Mouse (Mus musculus): ENCODE data around the gene Ppp2r5c. TPM values are rescaled to one million over a fixed set of nuclear protein-coding genes. Genes with fewer than 3 reads are reported as not detected.

Gene Ppp2r5c
- polyA plus RNA-seq, 1 experiment from 2014 or later = 168 TPM

- no peak for ATAC-seq (ENCODE audit: insufficient number of reproducible peaks, insufficient read depth, low FRiP score, low read depth)
- Histone ChIP-seq H3K9ac (replicated peaks; ENCODE audit: low read depth, low read length) (no peak overlapping the region), H3K4me2 (replicated peaks; ENCODE audit: low read depth, low read length) (no peak overlapping the region), H3K4me1 (ENCODE audit: control insufficient read depth, insufficient read depth, low read length) (no peaks in the 10 kb centered on the region), H3K27ac (ENCODE audit: low read length) (no peak overlapping the region), H3K4me3 (ENCODE audit: low read depth, low read length) (no peak overlapping the region), H3K36me3 (ENCODE audit: control insufficient read depth, insufficient read depth, low read length) (peaks cover 10% of the 10 kb centered on the region), H3K9me3 (ENCODE audit: control insufficient read depth, low read depth, low read length) (no peaks in the 10 kb centered on the region), H3K27me3 (ENCODE audit: control insufficient read depth, insufficient read depth, low read length) (no peaks in the 10 kb centered on the region)
- WGBS = 89% methylated on average over 8 of the region's 8 CpGs
These were observed 94.1 kb downstream of the Ppp2r5c start for GRCm38 (mm10) chr12:110541001-110541400.

GRCm38 (mm10) chr12:110541528-110541927 lies 94.6 kb downstream of the Ppp2r5c start:
- Histone ChIP-seq H3K9me3 (ENCODE audit: control insufficient read depth, low read depth, low read length) (no peaks in the 10 kb centered on the region), H3K4me3 (ENCODE audit: low read depth, low read length) (no peak overlapping the region), H3K36me3 (ENCODE audit: control insufficient read depth, insufficient read depth, low read length) (peaks cover 15% of the 10 kb centered on the region), H3K27me3 (ENCODE audit: control insufficient read depth, insufficient read depth, low read length) (no peaks in the 10 kb centered on the region), H3K27ac (ENCODE audit: low read length) (no peak overlapping the region), H3K4me1 (ENCODE audit: control insufficient read depth, insufficient read depth, low read length) (no peaks in the 10 kb centered on the region), H3K4me2 (replicated peaks; ENCODE audit: low read depth, low read length) (no peak overlapping the region), H3K9ac (replicated peaks; ENCODE audit: low read depth, low read length) (no peak overlapping the region)
- WGBS = 87% methylated on average over 5 of the region's 5 CpGs
- no peak for ATAC-seq (ENCODE audit: insufficient number of reproducible peaks, insufficient read depth, low FRiP score, low read depth)

DNA sequence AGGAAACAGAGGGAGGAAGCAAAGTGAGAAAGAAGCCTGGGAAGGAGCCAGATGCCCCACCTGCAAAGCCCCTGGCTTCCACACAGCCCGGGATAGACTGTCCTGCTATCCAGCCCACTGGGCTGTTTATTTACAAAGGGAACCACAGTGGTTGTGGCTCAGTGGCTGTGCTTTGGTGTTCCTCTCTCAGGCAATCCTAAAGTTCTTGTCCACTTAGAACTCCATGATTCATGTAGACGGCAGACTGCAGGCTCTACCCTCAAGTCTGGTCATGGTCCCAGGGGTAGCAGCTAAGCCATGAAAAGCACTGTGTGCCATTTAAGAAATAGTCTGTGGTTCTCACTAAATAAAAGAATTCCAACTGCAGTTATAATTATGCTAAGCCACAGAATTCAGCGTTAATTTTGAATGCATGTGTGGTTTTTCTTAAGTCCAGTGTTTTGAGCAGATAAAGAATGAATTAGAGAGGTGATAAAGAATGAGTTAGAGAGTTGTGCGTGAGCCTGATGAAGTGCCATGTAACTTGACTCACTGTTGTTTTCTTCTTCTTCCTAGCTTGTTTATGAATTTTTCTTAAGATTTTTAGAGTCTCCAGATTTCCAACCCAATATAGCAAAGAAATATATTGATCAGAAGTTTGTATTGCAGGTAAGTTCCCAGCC lies 98.3 kb downstream of the Ppp2r5c start:
- 78% methylated on average over 4 of the region's 4 CpGs for WGBS
- Histone ChIP-seq H3K4me1 (ENCODE audit: control insufficient read depth, insufficient read depth, low read length) (no peaks in the 10 kb centered on the region), H3K27ac (ENCODE audit: low read length) (no peak overlapping the region), H3K9ac (replicated peaks; ENCODE audit: low read depth, low read length) (no peak overlapping the region), H3K36me3 (ENCODE audit: control insufficient read depth, insufficient read depth, low read length) (peaks cover 42% of the 10 kb centered on the region), H3K4me3 (ENCODE audit: low read depth, low read length) (no peak overlapping the region), H3K9me3 (ENCODE audit: control insufficient read depth, low read depth, low read length) (no peaks in the 10 kb centered on the region), H3K4me2 (replicated peaks; ENCODE audit: low read depth, low read length) (no peak overlapping the region), H3K27me3 (ENCODE audit: control insufficient read depth, insufficient read depth, low read length) (no peaks in the 10 kb centered on the region)
- no peak for ATAC-seq (ENCODE audit: insufficient number of reproducible peaks, insufficient read depth, low FRiP score, low read depth)

GRCm38 (mm10) chr12:110547573-110547972 lies 100.7 kb downstream of the Ppp2r5c start:
- Histone ChIP-seq H3K27me3 (ENCODE audit: control insufficient read depth, insufficient read depth, low read length) (no peaks in the 10 kb centered on the region), H3K27ac (ENCODE audit: low read length) (no peak overlapping the region), H3K4me1 (ENCODE audit: control insufficient read depth, insufficient read depth, low read length) (no peaks in the 10 kb centered on the region), H3K9ac (replicated peaks; ENCODE audit: low read depth, low read length) (no peak overlapping the region), H3K9me3 (ENCODE audit: control insufficient read depth, low read depth, low read length) (no peaks in the 10 kb centered on the region), H3K4me2 (replicated peaks; ENCODE audit: low read depth, low read length) (no peak overlapping the region), H3K4me3 (ENCODE audit: low read depth, low read length) (no peak overlapping the region), H3K36me3 (ENCODE audit: control insufficient read depth, insufficient read depth, low read length) (peaks cover 52% of the 10 kb centered on the region)
- ATAC-seq (ENCODE audit: insufficient number of reproducible peaks, insufficient read depth, low FRiP score, low read depth) = no peak
- WGBS = 95% methylated on average over 12 of the region's 12 CpGs

DNA sequence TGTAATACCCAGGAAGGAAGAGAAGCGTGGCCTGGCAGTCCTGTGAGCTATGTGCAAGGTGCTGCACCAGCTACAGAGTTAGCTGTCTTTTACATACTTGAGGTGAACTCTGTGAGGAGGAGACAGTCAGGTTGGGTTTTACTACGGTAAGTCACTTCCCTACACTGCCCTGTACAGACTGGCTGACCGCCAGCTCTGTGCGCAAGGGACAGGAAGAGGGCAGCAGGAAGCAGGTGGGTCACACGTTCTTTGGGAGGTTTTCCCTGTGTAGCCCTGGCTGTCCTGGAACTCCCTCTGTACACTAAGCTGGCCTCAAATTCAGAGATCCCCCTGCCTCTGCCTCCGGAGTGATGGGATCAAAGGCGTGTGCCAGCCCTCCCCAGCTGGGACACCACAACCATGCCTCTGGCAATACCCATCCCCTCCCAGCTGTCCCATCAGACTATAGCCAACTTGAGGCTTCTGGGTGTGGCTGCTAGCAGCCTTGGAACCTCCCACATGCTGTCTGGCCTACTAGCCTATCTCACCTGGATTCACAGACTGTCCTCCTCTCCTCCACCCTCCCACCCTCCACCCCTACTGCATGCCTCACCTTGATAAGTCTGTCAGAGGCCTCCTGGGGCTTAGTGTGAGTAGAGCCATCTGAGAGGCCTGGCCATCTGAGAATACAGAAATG lies 102.7 kb downstream of the Ppp2r5c start:
- H3K27ac ChIP-seq (ENCODE audit: low read length) = no peak overlapping the region
- no peaks in the 10 kb centered on the region for H3K27me3 ChIP-seq (ENCODE audit: control insufficient read depth, insufficient read depth, low read length)
- H3K4me1 ChIP-seq (ENCODE audit: control insufficient read depth, insufficient read depth, low read length) = no peaks in the 10 kb centered on the region
- 92% methylated on average over 7 of the region's 7 CpGs for WGBS
- ATAC-seq (ENCODE audit: insufficient number of reproducible peaks, insufficient read depth, low FRiP score, low read depth) = 0 out of 2 replicates have a peak, but pooled peaks have one; percentile 28
- no peak overlapping the region for H3K4me2 ChIP-seq (replicated peaks; ENCODE audit: low read depth, low read length)
- peaks cover 67% of the 10 kb centered on the region for H3K36me3 ChIP-seq (ENCODE audit: control insufficient read depth, insufficient read depth, low read length)
- H3K9me3 ChIP-seq (ENCODE audit: control insufficient read depth, low read depth, low read length) = no peaks in the 10 kb centered on the region
- H3K4me3 ChIP-seq (ENCODE audit: low read depth, low read length) = no peak overlapping the region
- no peak overlapping the region for H3K9ac ChIP-seq (replicated peaks; ENCODE audit: low read depth, low read length)

DNA sequence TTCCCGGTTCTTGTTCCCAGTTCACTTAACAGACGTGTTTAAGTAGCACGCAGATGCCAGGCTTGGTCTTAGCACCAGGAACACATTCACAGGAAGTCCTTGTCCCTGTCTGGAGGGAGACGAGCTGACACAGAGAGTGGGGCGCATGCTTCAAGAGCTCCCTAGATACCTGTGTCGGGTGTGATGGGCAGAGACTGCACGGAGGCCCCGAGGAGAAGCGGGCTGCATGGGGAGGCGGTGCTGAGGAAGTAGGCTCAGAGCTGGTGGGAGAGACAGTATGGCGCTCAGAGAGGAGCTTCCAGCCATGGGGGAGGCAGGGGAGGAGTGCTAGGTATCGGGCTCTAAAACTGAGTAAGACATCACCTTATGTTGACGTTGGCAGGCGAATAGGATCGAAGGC lies 103.4 kb downstream of the Ppp2r5c start:
- H3K36me3 ChIP-seq (ENCODE audit: control insufficient read depth, insufficient read depth, low read length) = peaks cover 74% of the 10 kb centered on the region
- WGBS = 89% methylated on average over 15 of the region's 15 CpGs
- ATAC-seq (ENCODE audit: insufficient number of reproducible peaks, insufficient read depth, low FRiP score, low read depth) = no peak
- no peak overlapping the region for H3K27ac ChIP-seq (ENCODE audit: low read length)
- no peaks in the 10 kb centered on the region for H3K4me1 ChIP-seq (ENCODE audit: control insufficient read depth, insufficient read depth, low read length)
- H3K9ac ChIP-seq (replicated peaks; ENCODE audit: low read depth, low read length) = no peak overlapping the region
- H3K9me3 ChIP-seq (ENCODE audit: control insufficient read depth, low read depth, low read length) = no peaks in the 10 kb centered on the region
- no peak overlapping the region for H3K4me2 ChIP-seq (replicated peaks; ENCODE audit: low read depth, low read length)
- H3K27me3 ChIP-seq (ENCODE audit: control insufficient read depth, insufficient read depth, low read length) = no peaks in the 10 kb centered on the region
- no peak overlapping the region for H3K4me3 ChIP-seq (ENCODE audit: low read depth, low read length)

DNA sequence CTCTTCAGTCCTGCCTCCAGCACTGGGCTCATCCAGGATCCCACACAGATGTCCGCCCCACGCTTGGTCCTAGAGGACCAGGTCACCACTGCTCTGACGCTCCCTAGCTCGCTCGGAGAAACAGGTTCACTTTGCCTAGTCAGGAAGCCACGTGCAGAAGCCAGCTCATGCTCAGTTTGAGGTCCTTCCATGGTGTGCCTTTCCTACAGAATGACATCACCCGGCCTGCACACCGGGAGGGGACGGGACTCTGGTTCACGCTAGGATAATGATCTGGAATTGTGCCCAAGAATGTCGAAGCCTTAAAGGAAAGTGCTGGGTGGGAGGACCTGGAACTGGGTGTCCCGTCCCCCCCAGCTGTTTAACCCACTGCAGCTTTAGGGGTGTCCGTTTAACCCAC lies 105.2 kb downstream of the Ppp2r5c start:
- Histone ChIP-seq H3K4me2 (replicated peaks; ENCODE audit: low read depth, low read length) (no peak overlapping the region), H3K4me3 (ENCODE audit: low read depth, low read length) (no peak overlapping the region), H3K9ac (replicated peaks; ENCODE audit: low read depth, low read length) (no peak overlapping the region), H3K9me3 (ENCODE audit: control insufficient read depth, low read depth, low read length) (no peaks in the 10 kb centered on the region), H3K27me3 (ENCODE audit: control insufficient read depth, insufficient read depth, low read length) (no peaks in the 10 kb centered on the region), H3K27ac (ENCODE audit: low read length) (no peak overlapping the region), H3K4me1 (ENCODE audit: control insufficient read depth, insufficient read depth, low read length) (no peaks in the 10 kb centered on the region), H3K36me3 (ENCODE audit: control insufficient read depth, insufficient read depth, low read length) (peaks cover 75% of the 10 kb centered on the region)
- 78% methylated on average over 13 of the region's 13 CpGs for WGBS
- no peak for ATAC-seq (ENCODE audit: insufficient number of reproducible peaks, insufficient read depth, low FRiP score, low read depth)

DNA sequence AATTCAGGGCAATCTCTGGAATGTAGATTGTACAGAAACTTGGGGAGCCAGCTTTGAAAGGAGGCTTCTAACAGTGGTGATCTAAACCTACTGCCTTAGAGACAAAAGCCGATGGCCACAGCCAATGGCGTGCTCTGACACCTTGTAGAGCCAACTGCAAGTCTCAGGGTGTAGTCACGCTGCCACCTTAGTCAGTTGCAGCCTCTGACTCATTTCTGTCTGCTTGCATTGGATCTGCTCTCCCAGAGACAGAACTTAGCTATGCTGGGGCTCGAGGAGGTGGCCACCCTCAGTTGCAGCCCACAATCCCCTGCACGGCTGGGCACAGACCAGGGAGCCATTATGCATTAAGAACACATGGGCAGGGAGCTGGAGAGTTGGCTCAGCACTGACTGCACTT lies 106.4 kb downstream of the Ppp2r5c start:
- 96% methylated on average over 5 of the region's 5 CpGs for WGBS
- no peak for ATAC-seq (ENCODE audit: insufficient number of reproducible peaks, insufficient read depth, low FRiP score, low read depth)

More for the DNA sequence above, 106.4 kb downstream of the Ppp2r5c start:
- Histone ChIP-seq H3K4me1 (ENCODE audit: control insufficient read depth, insufficient read depth, low read length) (no peaks in the 10 kb centered on the region), H3K9me3 (ENCODE audit: control insufficient read depth, low read depth, low read length) (no peaks in the 10 kb centered on the region), H3K36me3 (ENCODE audit: control insufficient read depth, insufficient read depth, low read length) (peaks cover 76% of the 10 kb centered on the region), H3K27me3 (ENCODE audit: control insufficient read depth, insufficient read depth, low read length) (no peaks in the 10 kb centered on the region), H3K4me3 (ENCODE audit: low read depth, low read length) (no peak overlapping the region), H3K9ac (replicated peaks; ENCODE audit: low read depth, low read length) (no peak overlapping the region), H3K27ac (ENCODE audit: low read length) (no peak overlapping the region), H3K4me2 (replicated peaks; ENCODE audit: low read depth, low read length) (no peak overlapping the region)
